Mouse (Mus musculus): ENCODE measurements at regions not wholly inside any gene's neighbourhood (a gene's known extent, or its start where the extent isn't known, plus 50 kb on each side); places are given as distances from the start of the nearest gene placed in this dataset.

DNA sequence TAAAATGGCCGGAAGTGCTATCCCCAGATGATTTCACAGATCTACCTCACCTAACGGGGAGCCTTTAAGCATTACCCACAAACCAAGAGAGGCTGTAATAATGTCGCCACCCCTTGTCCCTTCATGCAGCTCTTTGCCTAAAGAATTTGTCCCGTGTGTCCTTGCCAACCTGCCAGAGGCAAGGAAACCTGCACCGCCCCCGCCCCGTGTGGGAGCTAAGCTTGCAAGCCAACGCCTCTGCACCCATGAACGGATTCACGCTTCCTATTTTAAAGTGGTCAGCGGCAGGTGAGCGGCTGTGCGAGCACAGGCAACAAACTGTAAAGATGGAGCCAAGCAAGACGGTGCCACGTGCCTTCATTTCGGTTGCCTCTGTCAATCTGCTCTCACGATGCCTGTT is 63.1 kb downstream of the Gm11011 start:
- DNase-seq (ENCODE audit: low spot score) = no peak

DNA sequence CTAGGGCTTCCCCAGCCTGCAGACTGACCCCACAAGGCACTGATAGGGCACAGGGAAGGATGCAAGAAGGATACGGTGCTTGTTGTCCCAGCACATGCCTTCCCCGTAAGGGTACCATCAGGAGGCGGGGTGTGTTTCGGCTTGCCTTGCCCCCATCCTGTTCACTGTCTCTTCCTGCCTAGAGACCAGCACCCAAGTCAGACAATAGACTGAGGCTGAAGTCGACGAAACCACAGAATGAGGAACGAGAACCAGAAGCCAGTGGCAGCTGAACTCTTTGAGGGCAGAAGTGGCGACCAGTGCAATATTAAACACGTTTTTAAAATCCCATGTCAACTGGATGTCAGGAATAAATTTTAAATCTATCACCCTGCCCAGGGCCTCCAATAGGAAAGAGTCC is 67.6 kb downstream of the Gm11011 start:
- no peak for DNase-seq (ENCODE audit: low spot score)

DNA sequence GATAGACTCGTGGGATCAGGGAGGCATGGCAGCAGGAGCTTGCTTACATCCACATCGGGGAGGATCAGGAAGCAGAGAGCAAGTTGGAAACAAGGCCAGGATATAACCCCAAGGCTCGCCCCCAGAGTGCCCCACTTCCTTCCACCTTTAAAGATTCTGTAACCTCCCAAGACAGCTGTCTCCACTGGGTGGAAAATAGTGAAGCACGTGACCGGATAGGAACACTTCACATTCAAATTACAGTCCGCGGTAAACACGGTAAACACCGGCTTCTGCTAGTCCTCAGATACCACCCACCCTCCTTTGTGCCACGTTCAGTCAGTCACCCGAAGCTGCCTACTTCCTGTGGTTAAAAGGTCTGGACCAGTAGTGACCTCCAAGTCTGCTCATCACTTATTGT is 72.2 kb downstream of the Gm11011 start:
- no peak for DNase-seq (ENCODE audit: low spot score)

DNA sequence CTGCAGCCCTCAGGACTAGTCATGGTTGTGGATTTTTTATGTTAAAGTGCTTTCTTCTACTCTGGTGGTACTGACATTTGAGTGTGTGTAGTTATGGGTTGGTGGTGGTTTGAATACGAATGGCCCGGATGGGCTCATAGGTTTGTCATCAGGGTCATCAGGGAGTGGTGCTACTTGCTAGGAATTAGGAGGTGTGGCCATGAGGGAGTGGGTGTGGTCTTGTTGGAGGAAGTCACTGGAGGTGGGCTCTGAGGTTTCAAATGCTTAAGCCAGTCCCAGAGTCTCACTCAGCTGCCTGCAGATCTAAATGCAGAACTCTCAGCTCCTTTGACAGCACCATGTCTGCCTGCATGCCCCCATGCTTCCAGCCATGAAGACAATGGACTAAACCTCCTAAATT is 76.8 kb downstream of the Gm11011 start:
- DNase-seq (ENCODE audit: low spot score) = no peak

DNA sequence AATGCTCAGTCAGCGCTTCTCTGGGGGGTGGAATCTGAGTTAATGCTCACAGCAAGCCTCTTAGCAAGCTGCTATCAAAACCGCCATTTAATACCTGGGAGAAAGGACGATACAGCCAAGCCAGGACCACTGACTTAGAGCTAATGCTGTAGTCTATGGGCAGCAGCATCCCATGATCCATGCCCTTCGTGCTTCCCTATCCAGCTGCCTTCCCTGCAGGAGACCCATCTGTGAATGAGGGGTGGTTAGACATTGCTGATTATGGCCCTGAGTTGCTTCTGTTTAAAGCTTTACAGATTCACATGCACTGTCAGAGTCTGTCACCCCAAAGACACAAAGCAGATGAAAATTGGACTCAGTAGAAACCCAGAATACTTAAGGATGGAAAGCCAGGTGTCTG is 78.1 kb downstream of the Gm11011 start:
- DNase-seq (ENCODE audit: low spot score) = no peak

DNA sequence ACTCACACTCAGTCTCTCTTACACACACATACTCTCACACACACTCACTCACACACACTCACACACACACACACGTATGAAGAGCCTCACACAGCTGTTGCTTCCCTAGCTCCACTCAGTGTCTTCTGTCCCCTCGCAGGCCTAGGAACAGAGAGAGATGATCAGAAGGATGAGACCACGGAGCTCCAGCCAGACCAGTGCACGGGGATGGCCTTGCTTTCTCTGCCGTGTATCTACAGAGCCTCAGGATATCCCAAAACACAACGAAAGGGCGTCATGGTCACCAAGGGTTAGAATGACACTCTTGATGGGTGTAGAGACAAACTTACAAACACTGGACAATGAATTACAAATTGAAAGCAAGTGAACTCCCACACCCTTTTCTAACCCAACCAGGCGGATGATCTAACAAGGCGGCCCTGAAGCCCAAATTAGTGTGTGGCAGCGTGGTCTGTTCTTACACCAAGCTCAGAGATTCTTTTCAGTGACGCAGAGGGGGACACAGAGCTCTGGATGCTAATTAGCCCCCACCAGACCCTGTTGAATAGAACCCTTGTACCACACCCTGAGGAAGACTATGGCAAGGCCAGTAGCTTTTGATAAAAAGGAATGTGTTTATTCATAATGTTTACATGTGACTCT is 83.0 kb downstream of the Gm11011 start:
- DNase-seq (ENCODE audit: low spot score) = no peak

DNA sequence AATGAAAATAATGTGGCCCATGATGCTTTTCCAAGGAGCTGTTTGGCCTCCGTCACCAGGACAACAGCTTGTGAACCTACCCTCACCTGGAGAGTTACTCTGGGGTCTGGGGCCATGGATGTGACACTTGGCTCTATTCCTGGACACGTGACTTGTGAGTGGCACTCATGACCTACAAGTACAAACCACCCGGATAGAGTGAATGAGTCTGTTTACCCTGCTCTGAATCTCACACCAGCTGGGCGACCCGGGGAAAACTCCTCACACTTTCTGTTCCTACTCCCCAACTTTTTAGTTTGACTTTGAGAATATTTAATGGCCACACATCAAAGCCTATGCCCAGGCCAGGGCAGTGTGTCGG is 84.0 kb downstream of the Gm11011 start:
- no peak for DNase-seq (ENCODE audit: low spot score)

DNA sequence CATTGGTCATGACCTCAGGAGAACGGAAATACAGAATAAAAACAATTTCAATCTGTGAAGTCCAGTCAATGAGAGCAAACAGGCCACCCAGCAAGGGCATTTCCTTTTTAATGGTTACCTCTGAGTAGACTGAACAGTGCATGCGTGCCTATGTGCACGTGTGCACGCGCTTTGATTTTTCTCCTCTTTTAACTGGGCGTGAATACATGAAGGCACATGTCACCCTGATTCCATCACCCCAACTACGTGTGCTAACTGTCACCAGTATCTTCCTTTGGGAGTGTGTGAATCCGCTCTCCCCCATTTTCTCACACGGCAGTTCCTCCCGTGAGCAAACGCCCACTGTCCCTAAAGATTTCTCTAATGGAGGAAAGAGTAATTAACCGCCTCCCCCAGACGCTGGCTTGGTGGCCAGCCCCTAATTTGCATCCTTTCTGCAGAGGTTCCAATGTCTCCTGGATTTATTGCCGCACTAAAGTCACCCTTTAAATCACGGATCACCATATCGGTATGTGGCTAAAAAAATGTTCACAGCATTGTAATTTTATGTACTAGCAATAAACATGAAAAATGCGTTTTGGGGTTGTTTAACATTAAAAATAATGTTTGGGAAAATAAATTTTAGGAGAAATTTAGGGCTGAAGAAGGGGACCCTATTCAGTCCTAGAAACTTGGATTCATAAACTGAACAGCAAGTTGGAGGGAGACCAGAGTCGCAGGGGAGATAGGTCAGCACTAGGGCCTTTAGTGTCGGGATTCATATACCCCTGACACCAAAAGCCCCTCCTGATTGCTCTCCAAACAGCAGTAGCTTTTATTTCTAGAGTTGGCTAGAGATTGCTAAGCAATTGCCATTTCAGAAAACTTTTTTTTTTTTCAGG is 84.6 kb downstream of the Gm11011 start:
- DNase-seq (ENCODE audit: low spot score) = no peak

DNA sequence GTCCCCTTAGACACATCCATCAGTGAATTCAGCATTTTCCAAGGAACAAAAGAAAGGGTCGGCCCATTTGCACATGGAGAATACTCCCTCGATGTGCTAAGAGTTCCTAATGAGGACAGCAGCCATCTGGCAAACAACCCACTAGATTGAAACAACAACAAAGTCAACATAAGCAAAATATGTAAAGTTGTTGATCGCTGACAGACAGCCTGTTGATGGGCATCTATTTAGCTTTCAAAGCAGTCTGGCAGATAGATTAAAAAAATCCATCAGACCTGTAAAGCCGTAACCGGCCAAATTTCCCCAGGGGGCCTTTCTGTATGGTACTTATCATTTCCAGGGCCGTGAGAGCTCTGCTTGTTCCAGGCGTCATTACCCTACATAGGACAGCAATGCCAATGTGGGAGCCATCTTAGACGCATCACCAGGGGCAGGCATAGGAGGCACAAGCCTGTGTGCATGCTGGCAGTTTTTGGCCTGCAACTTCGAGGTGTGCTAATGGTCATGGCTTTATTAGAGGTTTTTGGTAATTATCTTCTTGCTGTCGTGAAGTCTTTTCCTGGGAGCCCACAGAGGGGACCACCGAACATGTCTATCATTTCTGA is 85.7 kb downstream of the Gm11011 start:
- DNase-seq (ENCODE audit: low spot score) = no peak

DNA sequence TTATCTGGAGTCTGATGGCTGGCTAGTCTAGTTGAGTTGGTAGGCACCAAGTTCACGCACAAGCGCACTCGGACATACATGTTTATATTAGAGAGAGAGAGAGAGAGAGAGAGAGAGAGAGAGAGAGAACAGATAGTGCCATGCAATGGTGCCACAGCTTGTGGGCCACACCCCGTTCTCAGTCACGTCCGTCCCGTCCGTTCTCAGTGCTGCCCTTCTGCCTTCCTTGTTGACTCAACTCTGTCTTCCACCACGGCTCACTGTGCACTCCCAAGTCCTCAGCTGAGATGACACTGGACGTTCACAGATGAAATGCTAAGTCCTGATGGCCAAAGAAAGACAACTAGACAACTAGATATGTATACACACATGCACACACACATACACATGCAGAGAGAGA is 92.2 kb downstream of the Gm11011 start:
- no peak for DNase-seq (ENCODE audit: low spot score)

DNA sequence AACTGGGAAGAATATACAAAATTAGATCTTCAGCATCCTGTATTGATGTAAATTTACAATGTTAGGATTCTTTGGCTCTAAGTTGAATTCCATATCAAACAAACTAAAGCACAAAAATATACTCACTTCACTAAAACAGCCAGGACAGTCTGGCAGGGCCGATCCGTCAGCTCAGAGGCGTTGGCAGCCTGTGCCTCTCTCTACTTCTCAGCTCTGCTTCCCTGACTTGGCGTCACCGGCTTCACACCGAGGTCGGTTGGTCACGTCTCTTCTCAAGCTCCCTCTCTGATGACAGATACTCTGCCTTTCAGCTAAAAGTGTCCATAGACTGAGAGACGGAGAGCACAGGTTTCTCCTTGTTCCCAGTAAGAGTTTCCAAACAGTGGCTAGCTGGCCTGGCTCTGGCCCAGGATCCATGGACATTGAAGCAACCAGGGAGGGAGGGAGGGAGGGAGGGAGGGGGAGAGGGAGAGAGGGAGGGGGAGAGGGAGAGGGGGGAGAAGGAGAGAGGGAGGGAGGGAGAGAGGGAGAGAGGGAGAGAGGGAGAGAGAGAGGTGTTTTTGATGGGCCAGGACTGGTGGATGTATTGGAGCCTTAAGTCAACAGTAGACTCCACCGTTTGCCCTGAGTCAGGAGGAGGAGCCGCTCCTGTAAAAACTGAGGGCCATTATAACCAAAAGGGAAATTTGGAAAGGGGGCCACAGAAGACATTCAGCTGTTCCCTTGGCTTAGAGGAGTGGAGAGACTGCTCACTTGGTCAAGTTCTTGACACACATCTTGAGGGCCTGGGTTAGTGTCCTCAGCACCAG is 92.8 kb downstream of the Gm11011 start:
- no peak for DNase-seq (ENCODE audit: low spot score)

DNA sequence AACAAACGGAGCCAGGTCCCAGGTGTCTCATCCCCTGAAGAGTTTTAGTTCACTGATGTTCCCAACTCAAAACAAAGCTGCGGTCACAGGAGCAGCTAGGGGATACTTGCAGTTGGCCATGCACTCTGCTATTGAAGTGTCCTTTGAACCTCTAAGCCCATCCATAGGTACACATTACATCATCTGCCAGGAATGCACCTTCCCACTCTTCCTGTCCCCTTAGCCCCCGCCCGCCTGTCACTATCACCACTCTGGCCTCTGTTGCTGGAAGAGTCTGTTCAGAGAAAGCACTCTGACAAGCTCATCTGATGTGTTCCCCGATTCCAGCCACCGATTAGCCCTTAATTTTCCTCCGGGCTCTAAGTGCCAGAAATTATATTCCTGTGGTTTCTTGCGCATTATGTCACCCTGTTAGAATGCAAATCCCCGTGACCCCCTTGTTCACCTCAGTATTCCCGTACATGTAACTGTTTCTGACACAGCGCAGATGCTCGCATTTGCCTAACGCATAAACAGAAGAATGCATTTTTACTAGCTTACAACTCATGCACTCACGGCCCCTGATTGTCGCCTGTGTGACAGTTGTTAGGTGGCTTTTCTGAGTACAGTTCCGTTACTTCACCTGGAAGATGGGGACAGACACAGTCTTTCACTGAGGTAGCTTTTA is 93.8 kb downstream of the Gm11011 start:
- DNase-seq (ENCODE audit: low spot score) = no peak

DNA sequence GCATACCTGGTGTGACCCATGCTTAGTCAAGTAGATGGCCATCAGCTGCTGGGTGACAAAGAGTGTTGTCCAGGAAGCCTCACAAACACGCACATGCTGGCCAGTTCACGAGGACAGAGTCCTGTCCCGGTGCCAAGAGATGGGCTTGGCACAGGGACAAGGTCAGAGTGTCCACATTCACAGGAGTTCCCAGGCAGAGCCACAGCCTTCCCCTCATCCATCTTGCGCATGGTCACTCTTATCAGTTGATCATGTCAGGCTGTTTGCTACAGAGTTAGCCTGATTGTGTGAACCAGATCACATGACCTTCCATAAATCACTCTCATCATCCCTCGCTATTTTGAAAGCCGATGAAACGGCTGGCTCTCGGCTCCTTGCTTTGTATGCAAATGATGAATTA is 103.6 kb downstream of the Gm11011 start:
- no peak for DNase-seq (ENCODE audit: low spot score)

DNA sequence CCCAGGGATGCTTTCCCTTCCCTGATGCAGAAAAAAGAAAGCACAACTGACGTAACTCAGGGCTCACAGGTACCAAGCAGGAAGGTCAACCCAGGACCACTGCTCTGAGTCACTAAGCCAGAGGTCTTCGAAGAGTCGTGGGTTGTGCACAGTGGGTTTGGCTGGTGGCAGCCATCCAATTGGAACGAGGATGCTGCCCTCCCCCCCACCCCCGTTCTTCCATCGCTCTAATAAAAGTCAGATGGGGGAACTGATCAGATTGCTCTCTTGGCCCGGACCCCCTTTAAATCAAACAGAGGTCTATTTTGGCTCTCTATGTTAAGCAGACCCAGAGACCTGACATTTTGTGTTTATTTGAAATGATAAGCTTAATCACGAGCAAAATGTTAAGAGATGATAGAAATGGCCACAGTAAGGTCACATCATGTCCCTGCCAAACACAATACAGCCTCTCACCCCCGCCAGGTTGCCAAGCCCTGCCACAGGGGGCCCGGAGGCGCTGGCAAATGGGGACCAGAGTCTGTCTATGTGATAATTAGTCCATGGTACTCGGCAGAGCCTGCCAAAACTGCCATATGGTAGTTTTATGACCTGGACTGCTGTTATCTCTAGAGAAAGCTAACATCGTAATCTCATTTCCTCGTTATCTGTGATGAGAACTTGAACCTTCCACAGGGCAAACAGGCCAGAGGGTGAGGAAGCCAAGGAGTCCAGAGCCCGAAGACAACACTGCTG is 105.6 kb downstream of the Gm11011 start:
- no peak for DNase-seq (ENCODE audit: low spot score)

DNA sequence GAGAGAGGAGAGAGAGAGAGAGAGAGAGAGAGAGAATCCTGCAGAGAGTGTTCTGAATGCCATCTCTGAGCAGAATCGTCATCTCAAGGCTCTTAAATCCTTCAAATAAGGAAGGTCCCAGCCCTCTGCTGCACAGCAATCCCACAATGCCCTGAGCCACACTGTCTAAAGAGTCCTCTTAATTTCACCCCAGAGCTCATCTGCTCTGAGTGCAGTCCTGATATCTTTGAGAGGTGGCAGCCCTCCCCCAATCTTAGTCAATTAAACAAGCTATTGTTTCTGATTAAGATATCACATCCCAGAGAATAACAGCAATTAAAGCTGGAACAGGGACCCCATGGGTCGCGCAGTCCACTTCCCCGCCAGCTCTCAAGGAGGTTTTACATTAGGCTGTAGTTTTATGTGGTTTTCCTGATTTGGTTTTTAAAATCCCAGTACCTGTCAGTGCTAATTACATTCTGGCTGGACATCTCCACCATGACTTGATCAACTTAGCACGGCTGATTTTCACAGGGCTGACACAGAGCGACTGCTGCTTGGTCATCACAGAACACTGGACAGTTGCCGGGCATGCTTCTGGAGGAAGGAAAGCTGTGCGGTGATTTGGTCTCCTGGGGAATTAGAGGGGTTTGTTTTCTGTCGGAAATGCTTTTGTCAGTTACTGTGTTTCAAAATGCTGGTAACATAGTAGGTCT is 113.0 kb downstream of the Gm11011 start:
- DNase-seq (ENCODE audit: low spot score) = peak; percentile 39

DNA sequence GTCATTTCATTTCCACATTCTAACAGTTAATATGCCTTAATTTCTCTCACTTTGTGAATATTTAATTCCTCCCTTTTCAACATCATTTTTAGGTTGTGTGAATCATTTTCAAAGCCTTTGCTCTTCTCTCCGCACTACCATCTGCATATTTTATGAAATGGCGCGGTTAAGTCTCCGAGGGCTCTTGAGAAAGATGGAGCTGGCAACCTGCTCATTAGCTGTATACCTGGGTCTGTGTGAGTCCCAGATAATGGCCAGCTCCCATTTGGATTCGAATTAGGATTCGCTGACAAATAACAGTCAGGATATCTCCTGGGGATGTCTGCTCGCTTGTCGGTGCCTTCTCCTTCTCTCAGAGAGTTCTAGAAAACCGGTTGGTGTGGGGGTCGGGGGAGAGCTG is 118.0 kb downstream of the Gm11011 start:
- DNase-seq (ENCODE audit: low spot score) = no peak

DNA sequence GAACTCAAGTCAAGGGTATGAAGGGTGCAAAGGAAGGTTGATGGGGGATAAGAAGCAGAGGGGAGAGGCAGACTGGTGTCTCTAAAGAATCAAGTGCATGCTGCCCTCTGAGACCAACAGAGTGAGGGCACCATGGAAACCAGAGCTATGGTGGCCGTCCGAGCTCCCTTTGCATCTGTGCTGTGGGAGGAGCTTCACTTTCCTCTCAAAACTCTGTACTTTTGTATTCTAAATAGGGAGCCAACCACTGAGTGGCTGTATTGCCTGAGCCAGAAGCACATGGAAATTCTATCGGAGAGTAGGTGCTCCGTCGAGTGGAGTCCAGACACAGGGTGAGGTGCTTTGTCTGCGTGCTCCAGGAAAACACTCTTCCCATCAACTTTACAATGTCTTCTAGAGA is 119.9 kb downstream of the Gm11011 start:
- no peak for DNase-seq (ENCODE audit: low spot score)

DNA sequence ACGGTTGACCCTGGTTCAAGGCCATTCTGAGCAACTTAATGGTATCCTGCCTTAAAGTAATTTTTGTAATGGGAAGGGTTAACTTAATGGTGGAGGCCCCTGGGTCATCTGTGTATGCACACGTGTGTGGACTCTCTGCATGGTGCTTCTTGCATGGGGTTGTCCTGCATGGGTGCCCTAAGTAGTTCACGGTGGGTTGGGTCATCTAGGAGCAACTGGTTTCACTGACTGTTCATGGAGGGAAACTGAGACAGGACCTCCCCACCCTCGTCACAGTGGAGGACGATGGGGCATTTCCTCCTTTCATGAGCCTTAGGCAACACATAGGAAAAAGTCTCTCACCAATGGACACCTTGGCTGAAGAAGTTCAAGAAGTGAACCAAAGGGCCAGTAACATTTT is 123.4 kb downstream of the Gm11011 start:
- DNase-seq (ENCODE audit: low spot score) = no peak

DNA sequence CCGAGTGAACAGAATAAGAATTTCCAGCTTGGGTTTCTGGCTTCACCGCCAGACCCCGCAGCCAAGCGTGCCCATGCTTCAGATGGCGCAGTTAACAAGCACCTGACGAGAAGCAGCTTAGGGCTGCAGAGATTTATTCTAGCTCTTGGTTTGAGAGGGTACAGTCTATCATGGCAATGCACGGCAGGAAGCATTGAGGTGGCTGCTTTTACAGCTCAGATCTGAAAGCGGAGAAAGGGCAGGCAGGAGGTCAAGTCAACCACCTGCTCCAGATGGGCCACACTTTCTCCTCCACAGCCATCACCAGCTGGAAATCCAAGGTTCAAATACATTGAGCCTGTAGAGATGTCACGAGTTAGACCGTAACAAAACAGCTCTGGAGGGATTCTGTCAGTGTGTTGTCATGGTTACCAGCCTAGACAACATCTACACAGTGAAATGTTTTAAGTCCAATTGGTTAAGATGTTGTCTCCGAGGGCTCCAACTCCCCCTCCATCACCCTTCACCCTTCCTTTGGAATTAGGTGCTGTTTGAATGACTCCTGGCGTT is 126.0 kb downstream of the Gm11011 start:
- DNase-seq (ENCODE audit: low spot score) = peak; percentile 35

DNA sequence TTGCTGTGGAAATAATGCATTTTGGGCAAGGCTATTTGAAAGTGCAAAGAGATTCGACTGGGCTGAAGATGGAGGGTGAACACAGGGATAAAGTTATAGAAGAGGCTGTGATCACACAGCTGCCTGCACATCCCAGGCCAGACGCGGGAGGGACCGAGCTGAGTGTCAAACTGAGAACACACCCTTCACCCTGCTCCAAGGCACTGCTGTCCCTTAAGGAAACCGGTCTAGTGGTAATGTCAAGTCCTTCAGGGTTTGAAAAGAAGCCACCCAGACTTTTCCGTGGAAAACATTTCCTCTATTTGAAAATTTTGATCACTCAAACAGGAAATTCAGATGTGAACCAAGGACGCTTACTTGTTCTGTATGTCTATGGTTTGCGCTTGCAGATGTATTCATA is 134.6 kb downstream of the Gm11011 start:
- no peak for DNase-seq (ENCODE audit: low spot score)

Data from embryo, embryonic 10 days (tissue).